Mouse (Mus musculus) cerebellum, adult 18-20 months (tissue): ENCODE data around the gene Acad8.
A peak's percentile ranks its signal among the peaks of the same experiment; 100 is the strongest.

Experiments
- DNase-seq, 2 experiments: peaks; one replicate each; pipeline ENCODE4 v3.0.0; 2021

Acad8 gene

GRCm38 (mm10) chr9:26999461-27000395 is at the start of gene Acad8, which contains the start of gene Thyn1:
TSS of gene Acad8 (minus strand) at chr9:26999566.
TSS of gene Thyn1 (plus strand) at chr9:26999710.
- DNase-seq, result peak; percentile 94 to 97

GRCm38 (mm10) chr9:27043892-27044291 is 44.5 kb upstream of the Acad8 start:
- DNase-seq, result no peak

GRCm38 (mm10) chr9:27030763-27031100 is 31.4 kb upstream of the Acad8 start:
- no peak for DNase-seq

- peak; percentile 95 to 97 for DNase-seq
Observed at GRCm38 (mm10) chr9:27029828-27030762, 30.7 kb upstream of the Acad8 start, which contains the start of the genes Vps26b and Ncapd3. TSS of gene Vps26b (minus strand) at chr9:27030065. TSS of gene Ncapd3 (plus strand) at chr9:27030175.

- peak; percentile 66 to 75 for DNase-seq
Observed at GRCm38 (mm10) chr9:27029022-27029827, 29.9 kb upstream of the Acad8 start.

GRCm38 (mm10) chr9:27026708-27027107 is 27.3 kb upstream of the Acad8 start:
- no peak for DNase-seq

GRCm38 (mm10) chr9:27023681-27024080 is 24.3 kb upstream of the Acad8 start:
- no peak for DNase-seq

GRCm38 (mm10) chr9:27018961-27019360 is 19.6 kb upstream of the Acad8 start:
- DNase-seq, result no peak

- no peak for DNase-seq
Observed at GRCm38 (mm10) chr9:27011572-27011971, 12.2 kb upstream of the Acad8 start.

- DNase-seq, result no peak
Observed at GRCm38 (mm10) chr9:27009231-27009630, 9.9 kb upstream of the Acad8 start.

- DNase-seq, result no peak
Observed at GRCm38 (mm10) chr9:27006866-27007265, 7.5 kb upstream of the Acad8 start.

GRCm38 (mm10) chr9:27005933-27006332 is 6.6 kb upstream of the Acad8 start:
- DNase-seq, result peak in 1 of 2 experiments; percentile 23

- no peak for DNase-seq
Observed at GRCm38 (mm10) chr9:27005231-27005630, 5.9 kb upstream of the Acad8 start.

- DNase-seq, result no peak
Observed at GRCm38 (mm10) chr9:26998669-26999460, 501 bp downstream of the Acad8 start.

GRCm38 (mm10) chr9:26997501-26997900 is 1.9 kb downstream of the Acad8 start:
- no peak for DNase-seq

GRCm38 (mm10) chr9:26997062-26997461 is 2.3 kb downstream of the Acad8 start:
- DNase-seq, result no peak

- no peak for DNase-seq
Observed at GRCm38 (mm10) chr9:26993900-26994299, 5.5 kb downstream of the Acad8 start.

GRCm38 (mm10) chr9:26993118-26993517 is 6.2 kb downstream of the Acad8 start:
- DNase-seq, result peak in 1 of 2 experiments; percentile 25

- no peak for DNase-seq
Observed at GRCm38 (mm10) chr9:26990181-26990580, 9.2 kb downstream of the Acad8 start.

- no peak for DNase-seq
Observed at GRCm38 (mm10) chr9:26985668-26986277, 13.6 kb downstream of the Acad8 start.

- no peak for DNase-seq
Observed at GRCm38 (mm10) chr9:26985090-26985613, 14.2 kb downstream of the Acad8 start.
